ENCODE assay signal across 38 mouse cellular contexts in the genomic region with DNA sequence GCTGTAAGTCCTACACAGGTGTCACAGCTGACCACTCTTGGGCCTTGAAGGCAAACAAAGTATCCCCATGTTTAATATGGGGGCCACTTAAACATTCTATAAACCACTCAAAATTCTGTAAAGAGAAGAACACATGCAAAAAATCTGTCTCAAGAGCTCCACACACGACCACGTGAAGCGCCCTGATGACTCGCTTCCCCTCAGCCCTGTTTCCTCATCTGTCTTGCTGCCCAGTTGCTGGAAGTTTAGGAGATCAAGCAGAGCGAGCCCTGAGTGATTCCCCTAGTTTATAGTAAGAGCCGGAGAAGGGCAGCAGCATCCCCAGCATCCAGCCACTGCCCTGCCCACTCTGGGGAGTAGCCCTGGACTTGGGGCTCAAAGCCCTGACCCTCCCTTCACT. TPM values are rescaled to one million over a fixed set of nuclear protein-coding genes. Genes with fewer than 3 reads are reported as not detected.
DNase-seq lines count a peak whose midpoint lies in the region; ATAC-seq and TF ChIP-seq lines count a peak whose summit lies in the region.
"Had no signal": no experiment of that assay in that cellular context is flagged by ENCODE, and none has a peak within 500 bp of the region (broad histone marks: within the 10 kb centered on the region; RNA-seq: fewer than 3 reads in every experiment).

No protein-coding gene starts in this region.

- TF ChIP-seq POLR2A in cerebellum, adult 2 months (IDR thresholded peaks at IDR 0.05; ENCODE audit: borderline replicate concordance, insufficient read depth, low read length) = no peak

- H3K9me3 ChIP-seq in neural tube, embryonic 15.5 days (replicated peaks) = no peaks in the 10 kb centered on the region
- H3K9me3 ChIP-seq: embryonic facial prominence, embryonic 13.5 days; forebrain, embryonic 10.5 days; forebrain, embryonic 15.5 days; G1E; heart, embryonic 10.5 days; heart, embryonic 15.5 days; limb, embryonic 10.5 days; limb, embryonic 15.5 days; liver, embryonic 13.5 days had no signal

- no peak for TF ChIP-seq CTCF in cerebellum, adult 2 months (IDR thresholded peaks at IDR 0.05; ENCODE audit: borderline replicate concordance, insufficient read depth, low read depth, low read length)
- TF ChIP-seq CTCF in layer of hippocampus, adult 2 months (conservative IDR thresholded peaks at IDR 0.05) = no peak

- H3K36me3 ChIP-seq in neural tube, embryonic 15.5 days = peaks cover 14% of the 10 kb centered on the region
- H3K36me3 ChIP-seq: heart, embryonic 15.5 days; liver, embryonic 13.5 days had no signal

- H3K27ac ChIP-seq in cerebellum, adult 2 months (ENCODE audit: insufficient read depth, low read length) = no peak overlapping the region
- H3K27ac ChIP-seq in layer of hippocampus, adult 2 months = peak overlapping the region; percentile 91
- peak overlapping the region; percentile 80; the same call in 1 of the 2 replicates for H3K27ac ChIP-seq in neural tube, embryonic 15.5 days (replicated peaks)
- H3K27ac ChIP-seq: embryonic facial prominence, embryonic 13.5 days; heart, embryonic 15.5 days; limb, embryonic 10.5 days; limb, embryonic 15.5 days; liver, embryonic 13.5 days; stomach, postnatal 0 days had no signal

- peaks cover 37% of the 10 kb centered on the region for H3K4me1 ChIP-seq in cerebellum, adult 2 months (ENCODE audit: control insufficient read depth, insufficient read depth, low read length)
- H3K4me1 ChIP-seq in neural tube, embryonic 15.5 days = peaks cover 42% of the 10 kb centered on the region
- H3K4me1 ChIP-seq: heart, embryonic 15.5 days; limb, embryonic 15.5 days; liver, embryonic 13.5 days had no signal

- H3K4me2 ChIP-seq in neural tube, embryonic 15.5 days = peak overlapping the region; percentile 46
- H3K4me2 ChIP-seq: embryonic facial prominence, embryonic 13.5 days; forebrain, embryonic 15.5 days; heart, embryonic 15.5 days; limb, embryonic 15.5 days; liver, embryonic 13.5 days had no signal

- peak overlapping the region; percentile 60 for H3K4me3 ChIP-seq in cerebellum, adult 2 months (replicated peaks; ENCODE audit: insufficient read depth, low read depth, low read length)
- peak overlapping the region; percentile 45; the same call in 1 of the 2 replicates for H3K4me3 ChIP-seq in layer of hippocampus, adult 2 months
- H3K4me3 ChIP-seq in neural tube, embryonic 15.5 days (replicated peaks) = no peak overlapping the region
- H3K4me3 ChIP-seq: embryonic facial prominence, embryonic 13.5 days; forebrain, embryonic 10.5 days; forebrain, embryonic 15.5 days; heart, embryonic 10.5 days; heart, embryonic 15.5 days; limb, embryonic 10.5 days; limb, embryonic 15.5 days; liver, embryonic 13.5 days had no signal

- WGBS in cerebellum, adult 2 months = 80% methylated on average over 6 of the region's 6 CpGs
- WGBS in neural tube, embryonic 15.5 days = 90% methylated on average over 6 of the region's 6 CpGs

- no peaks in the 10 kb centered on the region for H3K27me3 ChIP-seq in cerebellum, adult 2 months (ENCODE audit: control insufficient read depth, insufficient read depth, low read length)
- no peaks in the 10 kb centered on the region for H3K27me3 ChIP-seq in neural tube, embryonic 15.5 days (replicated peaks)
- H3K27me3 ChIP-seq: embryonic facial prominence, embryonic 13.5 days; forebrain, embryonic 15.5 days; heart, embryonic 15.5 days; limb, embryonic 15.5 days; liver, embryonic 13.5 days; Patski had no signal

- no peak for DNase-seq in cerebellum, adult 2 months
- no peak for DNase-seq in layer of hippocampus, adult 2 months (ENCODE audit: low spot score in 2 of 2)
- DNase-seq in layer of hippocampus, adult 18-20 months (ENCODE audit: low spot score in 2 of 2) = no peak
- DNase-seq in neural tube, embryonic 10.5 days (ENCODE audit: extremely low spot score, low spot score) = no peak
- no peak for DNase-seq in embryo, embryonic 11 days
- no peak for DNase-seq in layer of hippocampus, postnatal 14 days (ENCODE audit: low spot score in 2 of 2)
- DNase-seq: adrenal gland, postnatal 25 days; gastrocnemius, postnatal 25 days; heart, adult 11 months; kidney, adult 9 months; kidney, postnatal 10 days; liver, embryonic 13.5 days; lung, adult 18-20 months; lung, postnatal 4 days; right cerebral cortex, postnatal 4 days; thymus, adult 18-20 months; thymus, postnatal 25 days had no signal

- peak overlapping the region; percentile 32; the same call in 1 of the 2 replicates for H3K9ac ChIP-seq in neural tube, embryonic 15.5 days (replicated peaks)
- H3K9ac ChIP-seq: embryonic facial prominence, embryonic 13.5 days; heart, embryonic 15.5 days; limb, embryonic 15.5 days; liver, embryonic 13.5 days had no signal

- no peak for ATAC-seq in cerebellum, adult (ENCODE audit: insufficient number of reproducible peaks, low FRiP score, low TSS enrichment)
- no peak for ATAC-seq in neural tube, embryonic 15.5 days (ENCODE audit: low FRiP score)
- ATAC-seq: forebrain, embryonic 15.5 days; intestine, postnatal 0 days; lung, postnatal 0 days had no signal

RNA-seq across cellular contexts. Expression of a gene that starts 28.5 kb away (rescaled TPM):
- polyA plus RNA-seq in cerebellum, adult 2 months (2012; rRNA removed) = 100 and 116 TPM in 2 replicates
- 10 to 100 TPM; 85.0 to 95.0 TPM for total RNA-seq in layer of hippocampus, adult 2 months (2021)
- 100 to 1,000 TPM in 1 of 2 experiments, 10 to 100 TPM in 1; 97.0 to 102 TPM for total RNA-seq in layer of hippocampus, adult 18-20 months (2021)
- polyA plus RNA-seq in neural tube, embryonic 15.5 days (2015; fragmentation: Nextera tagmentation; extraction: Ambion mirVana) = 21.6 and 24.9 TPM in 2 replicates
- 100 to 1,000 TPM; 114 TPM for total RNA-seq in layer of hippocampus, postnatal 14 days (2021)

RNA-seq across cellular contexts. Expression of a gene that starts 36.7 kb away (rescaled TPM):
- 17.5 and 18.9 TPM in 2 replicates for polyA plus RNA-seq in cerebellum, adult 2 months (2012; rRNA removed)
- 10 to 100 TPM; 32.0 to 33.3 TPM for total RNA-seq in layer of hippocampus, adult 2 months (2021)
- total RNA-seq in layer of hippocampus, adult 18-20 months (2021) = 10 to 100 TPM; 35.3 to 37.9 TPM
- 21.5 and 27.5 TPM in 2 replicates for polyA plus RNA-seq in neural tube, embryonic 15.5 days (2015; fragmentation: Nextera tagmentation; extraction: Ambion mirVana)
- 10 to 100 TPM; 30.6 to 32.8 TPM for total RNA-seq in layer of hippocampus, postnatal 14 days (2021)

RNA-seq across cellular contexts. Expression of a gene that starts 40.1 kb away (rescaled TPM):
- 1.9 and 2.2 TPM in 2 replicates for polyA plus RNA-seq in cerebellum, adult 2 months (2012; rRNA removed)
- 1 to 10 TPM; 1.4 to 1.7 TPM for total RNA-seq in layer of hippocampus, adult 2 months (2021)
- 1 to 10 TPM; 1.0 to 1.1 TPM for total RNA-seq in layer of hippocampus, adult 18-20 months (2021)
- polyA plus RNA-seq in neural tube, embryonic 15.5 days (2015; fragmentation: Nextera tagmentation; extraction: Ambion mirVana) = 1.1 TPM in 2 replicates
- 1 to 10 TPM; 1.0 to 1.1 TPM for total RNA-seq in layer of hippocampus, postnatal 14 days (2021)

RNA-seq across cellular contexts. Expression of a gene that starts 57.0 kb away (rescaled TPM):
- 0.20 and 0.22 TPM in 2 replicates for polyA plus RNA-seq in cerebellum, adult 2 months (2012; rRNA removed)
- not detected for total RNA-seq in layer of hippocampus, adult 2 months (2021)
- under 1 TPM in 1 of 2 experiments, not detected in 1; 0.40 TPM for total RNA-seq in layer of hippocampus, adult 18-20 months (2021)
- 0.38 and 0.74 TPM in 2 replicates for polyA plus RNA-seq in neural tube, embryonic 15.5 days (2015; fragmentation: Nextera tagmentation; extraction: Ambion mirVana)
- not detected for total RNA-seq in layer of hippocampus, postnatal 14 days (2021)
- total RNA-seq: adrenal gland, postnatal 25 days; G1E; gastrocnemius, adult 18-20 months; gastrocnemius, postnatal 25 days; heart, postnatal 25 days; layer of hippocampus, postnatal 25 days; megakaryocyte-erythroid progenitor cell, adult 5-6 weeks; monocyte, adult 5-6 weeks had no signal
- polyA plus RNA-seq: forebrain, embryonic 10.5 days; G1E; limb, embryonic 10.5 days; liver, embryonic 13.5 days; neural tube, embryonic 11.5 days; Patski; spleen, adult 2 months had no signal
